Mouse (Mus musculus) erythroblast, embryonic 14.5 days (primary cell): Measurements from ENCODE around the gene Tmbim4. TPM values are rescaled to one million over a fixed set of nuclear protein-coding genes. Genes with fewer than 3 reads are reported as not detected.
"Not testable (repeated sequence)": the region's sequence is repeated elsewhere in the genome, so short reads cannot be mapped to it uniquely, and the experiment has no call there.

Experiments used
- H3K27me3 ChIP-seq: 2 replicates; pipeline ENCODE4 v1.6.1; 2012; ENCODE audit warnings: inconsistent platforms; ENCODE audit not compliant: control insufficient read depth
- H3K36me3 ChIP-seq: 2 replicates; pipeline ENCODE4 v1.6.1; 2012; ENCODE audit warnings: mild to moderate bottlenecking, inconsistent platforms; ENCODE audit not compliant: control insufficient read depth
- H3K4me1 ChIP-seq: 2 replicates; pipeline ENCODE4 v1.6.1; 2012; ENCODE audit warnings: inconsistent platforms; ENCODE audit not compliant: control insufficient read depth
- H3K4me3 ChIP-seq: replicated peaks from 2 replicates; pipeline ENCODE3; 2012; ENCODE audit warnings: moderate library complexity, mild to moderate bottlenecking, inconsistent platforms
- H3K9me3 ChIP-seq: 2 replicates; pipeline ENCODE4 v1.6.1; 2012; ENCODE audit warnings: low read length, inconsistent platforms, mixed read lengths; ENCODE audit not compliant: control insufficient read depth
- GATA1 ChIP-seq: IDR thresholded peaks from 2 replicates; pipeline ENCODE4 v1.6.1; 2012; ENCODE audit warnings: low read length, inconsistent platforms, mixed read lengths
- TAL1 ChIP-seq: IDR thresholded peaks from 3 replicates; pipeline ENCODE4 v1.6.1; 2012; ENCODE audit warnings: low read length, inconsistent platforms, mixed read lengths
- polyA plus RNA-seq: library from polyadenylated mRNA; stranded (reverse); fragments of >175 nt; gene quantifications from 2 replicates; pipeline ENCODE4 v1.2.3, GENCODE M21; 2012

The Tmbim4 gene
- polyA plus RNA-seq, 1 experiment: 4.9 TPM

DNA sequence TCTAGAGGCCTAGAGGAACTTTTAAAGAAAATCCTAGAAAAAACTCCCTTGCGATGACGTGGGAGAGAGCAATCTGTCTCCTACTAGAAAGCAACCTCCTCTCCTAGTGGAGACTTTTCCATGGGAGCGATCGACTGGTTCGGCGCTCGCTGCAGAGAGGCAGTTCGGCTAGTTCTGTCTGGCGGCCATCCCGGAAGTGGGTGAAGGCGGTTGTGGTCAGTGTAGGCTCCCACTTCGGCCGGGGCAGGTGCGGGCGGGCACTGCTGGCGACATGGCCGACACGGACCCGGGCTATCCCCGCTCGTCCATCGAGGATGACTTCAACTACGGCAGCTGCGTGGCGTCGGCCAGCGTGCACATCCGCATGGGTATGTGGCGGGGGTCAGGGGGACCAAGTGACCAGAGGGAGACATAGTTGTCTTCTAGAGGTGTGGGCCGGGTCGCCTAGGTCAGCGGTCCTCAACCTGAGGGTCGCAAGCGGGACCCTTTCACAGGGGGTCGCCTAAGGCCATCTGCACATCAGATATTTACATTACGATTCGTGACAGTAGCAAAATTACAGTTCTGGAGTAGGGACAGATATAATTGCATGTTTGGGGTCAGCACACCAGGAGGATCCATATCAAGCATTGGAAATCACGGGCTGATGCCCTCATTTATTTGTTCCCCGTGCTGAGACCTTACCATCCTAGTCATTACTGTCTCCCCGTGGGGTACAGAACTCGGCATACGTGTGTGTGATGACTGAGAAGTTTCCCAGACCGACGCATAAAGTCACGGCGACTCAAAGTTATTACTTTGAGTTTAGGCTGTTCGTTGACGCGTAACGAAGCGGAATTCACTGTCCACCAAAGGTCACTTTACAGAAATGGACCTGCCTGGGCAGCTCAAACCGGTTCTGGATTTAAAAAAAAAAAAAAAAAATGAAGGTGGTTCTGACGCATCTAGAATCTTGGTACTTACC is 7.5 kb downstream of the Tmbim4 start:
- TF ChIP-seq GATA1 (no peak; the same call in 1 of the 2 replicates), TAL1 (no peak)

DNA sequence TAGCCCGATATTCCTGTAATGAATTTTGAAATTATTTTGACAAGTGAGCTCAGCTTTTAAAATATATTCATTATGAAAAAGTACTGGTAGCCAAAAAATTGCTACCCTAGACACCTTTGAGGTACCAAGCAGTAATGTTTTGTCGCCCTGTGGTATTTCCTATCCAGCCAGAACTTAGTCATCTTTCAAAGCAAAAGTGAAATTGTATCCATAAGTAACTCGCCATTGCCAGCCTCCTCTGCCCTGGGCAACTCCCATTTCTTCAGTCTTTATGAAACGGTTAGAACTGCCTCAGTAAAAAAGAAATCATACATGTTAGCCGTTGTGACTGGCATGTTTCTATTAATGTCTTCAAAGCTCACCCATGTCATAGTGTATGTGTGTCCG is 8.1 kb downstream of the Tmbim4 start:
- no peaks in the 10 kb centered on the region for H3K27me3 ChIP-seq
- peaks cover 10% of the 10 kb centered on the region for H3K36me3 ChIP-seq
- 0 out of 2 replicates have a peak, but pooled peaks cover 3% of the 10 kb centered on the region for H3K9me3 ChIP-seq
- peaks cover 24% of the 10 kb centered on the region for H3K4me1 ChIP-seq
- H3K4me3 ChIP-seq: peak overlapping the region; percentile 89
- TF ChIP-seq GATA1 (no peak), TAL1 (no peak)

More for the DNA sequence above, 7.5 kb downstream of the Tmbim4 start:
- Histone ChIP-seq H3K36me3 (peaks cover 9% of the 10 kb centered on the region), H3K27me3 (no peaks in the 10 kb centered on the region), H3K4me3 (peak overlapping the region; percentile 89), H3K9me3 (0 out of 2 replicates have a peak, but pooled peaks cover 3% of the 10 kb centered on the region), H3K4me1 (peaks cover 24% of the 10 kb centered on the region)

DNA sequence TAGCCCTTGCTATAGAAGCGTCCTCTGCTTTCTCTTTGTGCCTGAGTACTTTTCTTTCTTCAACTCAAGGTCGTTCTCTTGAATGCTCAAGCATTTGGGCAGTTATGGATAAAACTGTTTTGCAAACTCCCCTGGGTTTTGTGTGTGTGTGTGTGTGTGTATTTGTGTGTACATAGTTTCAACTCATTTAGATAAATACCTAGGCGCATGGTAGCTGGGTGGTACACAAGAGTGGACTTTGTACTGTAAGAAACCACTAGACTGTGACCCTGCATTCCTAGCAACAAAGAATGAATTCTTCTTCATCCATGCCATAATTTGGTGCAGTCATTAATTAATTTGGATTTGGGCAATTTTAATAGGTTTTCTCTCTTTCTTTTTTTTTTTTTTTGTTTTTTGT is 8.7 kb downstream of the Tmbim4 start:
- no peak for TF ChIP-seq TAL1
- TF ChIP-seq GATA1: no peak
- peak overlapping the region; percentile 89 for H3K4me3 ChIP-seq
- H3K27me3 ChIP-seq: no peaks in the 10 kb centered on the region
- H3K36me3 ChIP-seq: peaks cover 12% of the 10 kb centered on the region
- H3K9me3 ChIP-seq: 0 out of 2 replicates have a peak, but pooled peaks cover 3% of the 10 kb centered on the region
- H3K4me1 ChIP-seq: peaks cover 24% of the 10 kb centered on the region

DNA sequence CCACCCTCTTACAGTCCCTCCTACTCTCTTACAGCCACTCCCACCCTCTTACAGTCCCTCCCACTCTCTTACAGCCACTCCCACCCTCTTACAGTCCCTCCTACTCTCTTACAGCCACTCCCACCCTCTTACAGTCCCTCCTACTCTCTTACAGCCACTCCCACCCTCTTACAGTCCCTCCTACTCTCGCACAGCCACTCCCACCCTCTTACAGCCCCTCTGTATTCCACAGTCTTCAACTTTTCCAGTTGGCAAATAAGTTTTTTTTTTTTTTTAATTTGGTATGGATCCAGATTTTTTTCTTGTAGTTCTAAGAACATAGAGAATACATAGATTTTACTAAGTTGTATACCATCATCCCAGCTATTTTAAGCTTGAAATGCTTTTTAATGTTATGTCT is 15.7 kb downstream of the Tmbim4 start:
- H3K36me3 ChIP-seq: peaks cover 34% of the 10 kb centered on the region
- H3K4me3 ChIP-seq, H3K27me3 ChIP-seq, H3K9me3 ChIP-seq, H3K4me1 ChIP-seq: not testable (repeated sequence)

DNA sequence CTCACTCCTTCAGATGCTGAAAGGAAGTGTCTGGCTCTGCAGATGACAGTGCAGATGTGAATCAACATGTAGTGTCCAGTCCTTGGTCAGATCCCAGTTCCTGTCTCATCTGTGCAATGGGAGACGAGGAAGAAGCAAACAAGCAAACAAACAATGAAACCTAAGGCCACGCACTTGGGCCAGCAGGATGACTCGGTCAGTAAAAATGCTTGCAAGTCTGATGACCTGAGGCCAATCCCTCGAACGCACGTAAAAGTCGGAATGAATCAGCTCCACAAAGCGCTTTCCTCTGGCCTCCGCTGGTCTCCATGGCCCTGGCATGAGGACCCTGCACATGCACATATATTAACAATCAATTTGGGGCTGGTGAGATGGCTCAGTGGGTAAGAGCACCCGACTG is 17.6 kb downstream of the Tmbim4 start:
- Histone ChIP-seq H3K4me3 (no peak overlapping the region), H3K27me3 (no peaks in the 10 kb centered on the region), H3K36me3 (peaks cover 35% of the 10 kb centered on the region), H3K4me1 (peaks cover 3% of the 10 kb centered on the region), H3K9me3 (no peaks in the 10 kb centered on the region)
- TF ChIP-seq TAL1 (no peak), GATA1 (no peak)

DNA sequence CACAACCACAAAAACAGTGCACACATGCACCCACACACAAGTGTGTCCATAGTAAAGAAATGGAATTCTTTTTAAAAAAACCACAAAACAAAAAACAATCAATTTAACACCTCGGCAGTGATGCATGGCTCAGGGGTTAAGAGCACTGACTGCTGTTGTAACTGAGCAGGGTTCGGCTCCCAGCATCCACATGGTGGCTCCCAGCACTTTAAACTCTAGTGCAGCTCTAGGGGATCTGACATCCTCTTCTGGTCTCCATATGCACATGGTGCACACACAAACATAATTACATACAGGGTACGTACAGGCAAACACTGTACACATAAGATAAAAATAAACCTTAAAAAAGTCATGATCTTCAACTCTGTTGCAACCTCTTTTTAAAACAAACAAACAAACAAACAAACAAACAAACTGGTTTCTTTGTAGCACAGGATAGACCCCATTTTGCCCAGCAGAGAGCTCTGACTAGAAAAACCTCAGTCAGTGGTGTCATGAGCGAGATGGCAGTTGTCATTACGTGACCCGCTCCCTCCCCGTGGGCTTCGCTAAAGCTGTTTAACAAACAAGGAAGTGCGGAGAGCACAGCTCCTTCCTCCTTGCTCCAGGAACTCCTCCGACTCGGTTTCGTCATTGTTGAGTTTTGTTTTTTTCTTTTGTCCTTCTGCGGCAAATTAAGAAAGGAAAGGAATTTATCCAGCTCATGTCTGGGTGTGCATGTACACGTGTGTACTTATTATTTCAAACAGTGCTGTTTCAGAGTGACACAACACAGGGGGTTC is 18.4 kb downstream of the Tmbim4 start:
- TF ChIP-seq GATA1 (no peak), TAL1 (no peak)
- Histone ChIP-seq H3K4me3 (no peak overlapping the region), H3K9me3 (no peaks in the 10 kb centered on the region), H3K36me3 (peaks cover 37% of the 10 kb centered on the region), H3K27me3 (no peaks in the 10 kb centered on the region), H3K4me1 (peaks cover 3% of the 10 kb centered on the region)

DNA sequence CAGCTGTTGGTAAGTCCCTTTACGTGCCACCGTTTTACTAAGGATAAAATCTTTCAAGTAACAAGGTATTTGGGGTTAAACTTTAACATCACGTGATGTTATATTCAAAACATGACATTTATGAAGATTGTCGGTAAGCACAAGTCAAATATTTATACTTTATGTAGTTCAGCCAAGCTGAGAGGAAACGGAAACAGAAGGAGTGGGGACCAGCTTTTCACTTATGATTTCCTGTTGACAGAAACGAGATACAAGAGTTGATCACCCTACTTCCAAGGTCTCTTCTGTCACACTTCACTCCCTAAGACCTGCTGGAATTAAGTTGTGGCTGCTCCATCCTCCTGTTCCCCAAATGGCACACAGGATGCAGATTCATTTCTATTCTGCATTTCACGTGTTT is 19.4 kb downstream of the Tmbim4 start:
- no peak for TF ChIP-seq TAL1
- no peak for TF ChIP-seq GATA1
- H3K4me1 ChIP-seq: peaks cover 3% of the 10 kb centered on the region
- H3K27me3 ChIP-seq: no peaks in the 10 kb centered on the region
- H3K9me3 ChIP-seq: no peaks in the 10 kb centered on the region
- no peak overlapping the region for H3K4me3 ChIP-seq
- H3K36me3 ChIP-seq: peaks cover 34% of the 10 kb centered on the region

DNA sequence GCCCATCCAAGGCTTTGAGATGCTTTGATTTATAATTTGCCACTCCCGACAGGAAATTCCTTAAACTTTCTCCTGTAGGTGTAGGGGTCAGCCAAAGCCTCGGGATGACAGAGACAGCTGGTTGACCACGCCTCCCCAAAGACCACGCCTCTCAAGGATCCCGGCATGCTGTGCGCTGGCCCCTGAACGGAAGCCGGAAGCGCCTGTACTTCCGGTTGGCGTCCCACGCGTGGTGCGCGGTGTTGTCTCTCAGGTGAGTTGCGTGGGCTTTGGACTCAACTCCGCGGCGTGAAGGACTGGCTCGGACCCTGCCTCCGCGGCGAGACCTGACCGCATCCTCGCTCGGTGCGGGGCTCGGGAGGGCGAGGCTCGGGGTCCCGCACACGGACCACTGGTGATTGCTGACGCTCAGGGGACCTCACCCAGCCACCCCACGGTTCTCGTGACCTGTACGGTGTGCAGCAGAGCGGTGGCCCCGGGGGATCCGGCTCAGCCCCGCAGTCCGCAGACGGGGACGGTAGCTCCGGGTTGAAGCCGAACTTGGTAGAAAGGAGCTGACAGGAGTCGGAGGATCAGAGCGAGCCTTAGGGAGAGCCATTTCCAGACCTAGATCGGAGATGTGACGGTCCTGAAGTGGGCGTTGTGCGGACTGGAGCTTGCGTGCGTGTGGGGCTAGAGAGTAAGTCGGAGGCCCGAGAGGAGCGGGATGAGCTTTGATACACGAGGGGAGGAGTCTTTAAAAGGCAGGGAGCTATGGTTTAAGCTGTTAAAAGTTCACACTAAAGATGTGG is 25.7 kb downstream of the Tmbim4 start, which contains the start of gene Llph:
Gene Llph (plus strand): TSS at position 200 of the 791 bp plus-strand sequence.
- Histone ChIP-seq H3K4me1 (peaks cover 33% of the 10 kb centered on the region), H3K27me3 (no peaks in the 10 kb centered on the region), H3K4me3 (peak within 1 kb of the TSS; percentile 89), H3K36me3 (peaks cover 43% of the 10 kb centered on the region), H3K9me3 (no peaks in the 10 kb centered on the region)
- TF ChIP-seq TAL1: no peak
- no peak for TF ChIP-seq GATA1
